Mouse (Mus musculus) ovary, adult 18-20 months (tissue): ENCODE data around the gene Olfr1354.
"Not testable (repeated sequence)": the region's sequence is repeated elsewhere in the genome, so short reads cannot be mapped to it uniquely, and the experiment has no call there.

Source experiments
- DNase-seq: peaks from one replicate; pipeline ENCODE4 v3.0.0; 2022; ENCODE audit warnings: low spot score, mixed read lengths

Gene Olfr1354

GRCm38 (mm10) chr10:78912871-78913270, at the start of gene Olfr1354:
Gene Olfr1354 (plus strand): TSS chr10:78913171.
- not testable (repeated sequence) for DNase-seq

GRCm38 (mm10) chr10:78875240-78875639, 37.7 kb upstream of the Olfr1354 start, which contains the start of gene Olfr1355:
Gene Olfr1355 (plus strand): TSS chr10:78875540.
- DNase-seq: no peak

GRCm38 (mm10) chr10:78950336-78950735, 37.4 kb downstream of the Olfr1354 start, which contains the start of gene Olfr8:
Gene Olfr8 (plus strand): TSS chr10:78950636.
- DNase-seq: not testable (repeated sequence)

GRCm38 (mm10) chr10:78963009-78963408, 50.0 kb downstream of the Olfr1354 start, which contains the start of gene Olfr1353:
Gene Olfr1353 (plus strand): TSS chr10:78963309.
- not testable (repeated sequence) for DNase-seq
